Mouse (Mus musculus) megakaryocyte-erythroid progenitor cell, adult 5-6 weeks (primary cell): ENCODE measurements around the gene Spty2d1. TPM values are rescaled to one million over a fixed set of nuclear protein-coding genes. Genes with fewer than 3 reads are reported as not detected.

ENCODE experiments used
- ATAC-seq: replicated peaks from 2 replicates; pipeline ENCODE4 v1.8.0; 2016; ENCODE audit warnings: mild to moderate bottlenecking, inconsistent platforms; ENCODE audit not compliant: severe bottlenecking, poor library complexity, low FRiP score, low TSS enrichment
- total RNA-seq, 2 experiments: library from RNA; stranded (forward) in 1 of 2; stranded (reverse) in 1 of 2; fragments of 200-1000, 215-1000 nt in 1 of 2; fragments of >200 nt in 1 of 2; fragmentation: Nextera tagmentation in 1 of 2; gene quantifications; 2 replicates each; pipeline ENCODE4 v1.2.3; 2014 to 2017

The Spty2d1 gene
- total RNA-seq, 2 experiments from 2014 or later, result 14.8 to 33.4 TPM

DNA sequence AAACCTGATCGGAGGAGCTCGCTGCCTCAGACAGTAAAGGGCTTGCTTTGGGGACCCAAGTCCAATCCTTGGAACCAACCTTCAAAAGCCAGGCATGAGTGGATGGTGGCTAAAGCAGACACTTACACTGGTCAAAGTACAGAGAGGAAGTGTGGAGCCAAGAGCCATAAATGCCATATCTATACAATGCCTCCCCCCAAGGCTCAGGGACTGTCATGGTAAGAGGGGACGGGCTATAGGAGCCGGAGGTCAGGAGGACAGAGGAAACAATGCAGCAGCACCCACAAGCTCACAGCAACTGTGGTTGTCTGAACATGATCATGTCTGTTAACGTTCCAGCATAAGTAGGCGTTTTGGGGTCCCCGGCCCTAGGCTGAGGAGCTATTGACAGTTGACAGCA, 16.2 kb upstream of the Spty2d1 start:
- no peak for ATAC-seq

DNA sequence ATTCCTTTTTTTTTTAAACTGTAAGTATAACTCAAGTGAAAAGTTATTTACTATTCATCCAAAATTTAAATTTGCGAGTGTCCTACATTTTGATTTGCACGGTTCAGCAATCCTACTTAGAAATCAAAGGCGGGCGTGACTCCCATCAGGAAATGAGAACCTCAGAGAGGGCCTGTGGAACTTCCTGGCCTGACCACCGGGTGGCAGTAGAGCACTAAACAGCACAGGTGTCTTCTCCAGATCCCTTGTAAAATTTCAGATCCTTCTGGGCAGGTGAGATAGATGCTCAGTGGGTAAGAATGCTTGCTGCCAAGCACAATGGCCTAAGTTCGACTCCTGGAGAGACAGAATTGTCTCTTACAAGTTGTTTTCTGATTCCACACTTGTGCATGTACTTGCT, 15.3 kb upstream of the Spty2d1 start:
- ATAC-seq, result peak; percentile 80

DNA sequence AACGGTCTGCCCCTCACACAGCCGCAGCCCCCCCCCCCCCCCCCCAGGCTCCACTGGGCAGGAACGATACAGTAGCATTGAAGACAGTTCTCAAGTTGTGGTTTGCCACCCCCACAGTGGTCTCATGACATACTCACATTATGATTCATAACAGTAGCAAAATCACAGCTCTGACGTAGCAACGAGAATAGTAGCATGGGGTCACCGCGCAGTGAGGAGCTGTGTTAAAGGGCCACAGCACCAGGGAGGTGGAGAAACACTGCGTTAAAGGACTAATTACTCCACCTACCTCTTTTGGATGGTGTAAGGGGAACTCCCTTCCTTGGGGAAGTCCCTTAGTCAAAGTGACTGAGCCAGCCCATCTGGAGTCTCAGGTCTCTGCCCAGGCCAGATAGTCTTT, 14.3 kb upstream of the Spty2d1 start:
- ATAC-seq, result peak; percentile 51; the same call in 1 of the 2 replicates

DNA sequence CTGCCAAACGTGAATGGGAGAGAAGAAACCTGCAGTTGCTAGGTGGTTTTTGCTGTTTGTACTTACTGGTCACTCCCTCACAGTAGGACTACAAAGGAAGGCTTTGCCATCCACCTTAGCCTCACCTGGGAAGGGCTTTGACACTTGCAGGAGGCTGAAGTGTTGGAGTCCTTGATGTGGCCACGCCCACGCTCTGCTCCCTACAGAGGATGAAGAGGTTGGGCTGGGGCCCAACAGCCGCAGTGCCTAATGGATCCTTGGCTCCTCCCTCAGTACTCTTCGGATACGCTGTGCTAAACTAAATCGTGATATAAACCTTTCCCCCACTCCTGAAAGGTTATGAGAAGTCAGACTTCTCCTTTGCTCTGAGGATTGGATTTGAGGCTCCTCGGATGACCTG, 12.7 kb upstream of the Spty2d1 start:
- no peak for ATAC-seq

DNA sequence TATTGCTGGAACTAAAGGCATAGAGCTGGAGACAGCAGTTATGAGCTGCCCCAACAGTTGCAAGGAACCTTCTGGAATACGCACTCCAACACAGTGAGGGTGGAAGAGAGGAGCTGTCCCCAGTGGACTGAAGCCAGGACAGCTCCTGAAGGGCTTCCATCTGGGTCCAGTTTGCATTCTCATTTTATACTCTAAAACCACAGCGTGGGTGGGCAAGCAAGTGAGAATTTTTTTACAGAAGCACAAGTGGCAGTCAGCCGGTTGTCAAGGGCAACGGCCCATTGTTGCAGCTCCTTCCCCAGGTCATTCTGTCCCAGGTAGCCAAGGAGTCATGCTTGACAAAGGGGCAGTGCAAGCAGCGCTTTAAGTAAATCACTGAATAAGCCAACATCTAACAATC, 11.4 kb upstream of the Spty2d1 start:
- ATAC-seq, result no peak

DNA sequence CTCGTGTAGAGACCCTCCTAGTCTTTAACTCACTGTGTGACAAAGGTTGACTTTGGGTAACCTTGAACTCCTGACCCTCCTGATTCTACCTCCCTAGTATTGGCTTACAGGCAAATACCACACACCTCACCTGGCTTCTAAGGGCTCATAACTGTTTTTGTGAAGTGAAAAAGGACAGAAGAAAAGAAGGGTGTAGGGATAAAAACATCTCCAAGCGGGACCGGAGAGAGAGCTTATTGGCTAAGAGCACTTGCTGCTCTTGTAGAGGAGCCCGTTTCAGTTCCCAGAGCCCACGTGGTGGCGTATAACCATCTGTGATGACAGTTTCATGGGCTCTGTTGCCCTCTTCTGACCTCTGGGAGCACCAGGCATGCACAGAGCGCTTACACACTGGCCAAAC, 8.9 kb upstream of the Spty2d1 start:
- ATAC-seq, result no peak

DNA sequence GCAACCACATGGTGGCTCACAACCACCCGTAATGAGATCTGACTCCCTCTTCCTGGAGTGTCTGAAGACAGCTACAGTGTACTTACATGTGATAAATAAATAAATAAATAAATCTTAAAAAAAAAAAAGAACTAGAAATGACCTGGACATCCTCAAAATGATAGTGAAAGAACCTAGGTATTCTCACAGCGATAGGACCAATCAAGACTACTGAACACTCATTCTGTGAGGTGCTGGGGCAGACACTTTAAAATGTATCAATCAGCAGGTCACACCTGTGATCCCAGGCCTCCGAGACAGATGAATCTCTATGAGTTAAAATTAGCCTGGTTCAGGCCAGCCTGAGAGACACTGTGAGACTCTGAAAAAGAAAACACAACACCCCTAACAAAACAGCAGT, 8.4 kb upstream of the Spty2d1 start:
- ATAC-seq, result no peak

DNA sequence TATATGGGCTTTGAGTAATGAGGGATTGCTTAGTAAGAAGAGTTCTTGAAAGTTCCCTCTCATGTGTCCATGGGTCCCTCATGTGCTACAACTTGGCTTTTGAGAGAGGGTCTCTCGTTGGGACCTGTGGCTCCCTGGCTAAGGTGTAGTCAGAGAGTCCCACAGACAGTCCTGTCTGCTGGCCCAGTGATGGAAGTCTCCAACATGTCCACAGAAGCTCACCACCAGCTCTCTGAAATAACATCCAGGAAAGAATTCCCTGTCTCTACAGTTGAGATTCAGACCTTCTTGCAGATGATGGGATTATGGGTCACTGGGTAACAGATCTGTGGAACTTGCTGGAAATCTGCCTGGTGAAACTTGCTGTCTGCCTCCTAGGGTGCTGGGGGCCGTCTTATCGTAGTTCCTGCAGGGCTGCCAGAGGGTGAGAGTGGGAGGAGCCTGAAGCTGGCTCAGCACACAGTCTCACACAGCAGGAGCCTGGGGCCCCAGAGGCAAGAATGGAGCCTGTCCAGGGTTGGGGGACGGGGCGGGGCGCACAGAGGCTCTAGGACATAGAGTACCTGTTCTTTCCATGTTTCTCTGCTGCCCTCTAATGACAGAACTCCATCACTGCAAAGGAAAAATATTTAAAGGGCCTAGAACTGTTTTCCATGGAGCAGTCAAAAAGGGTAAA, 7.3 kb upstream of the Spty2d1 start:
- ATAC-seq, result peak; percentile 100

DNA sequence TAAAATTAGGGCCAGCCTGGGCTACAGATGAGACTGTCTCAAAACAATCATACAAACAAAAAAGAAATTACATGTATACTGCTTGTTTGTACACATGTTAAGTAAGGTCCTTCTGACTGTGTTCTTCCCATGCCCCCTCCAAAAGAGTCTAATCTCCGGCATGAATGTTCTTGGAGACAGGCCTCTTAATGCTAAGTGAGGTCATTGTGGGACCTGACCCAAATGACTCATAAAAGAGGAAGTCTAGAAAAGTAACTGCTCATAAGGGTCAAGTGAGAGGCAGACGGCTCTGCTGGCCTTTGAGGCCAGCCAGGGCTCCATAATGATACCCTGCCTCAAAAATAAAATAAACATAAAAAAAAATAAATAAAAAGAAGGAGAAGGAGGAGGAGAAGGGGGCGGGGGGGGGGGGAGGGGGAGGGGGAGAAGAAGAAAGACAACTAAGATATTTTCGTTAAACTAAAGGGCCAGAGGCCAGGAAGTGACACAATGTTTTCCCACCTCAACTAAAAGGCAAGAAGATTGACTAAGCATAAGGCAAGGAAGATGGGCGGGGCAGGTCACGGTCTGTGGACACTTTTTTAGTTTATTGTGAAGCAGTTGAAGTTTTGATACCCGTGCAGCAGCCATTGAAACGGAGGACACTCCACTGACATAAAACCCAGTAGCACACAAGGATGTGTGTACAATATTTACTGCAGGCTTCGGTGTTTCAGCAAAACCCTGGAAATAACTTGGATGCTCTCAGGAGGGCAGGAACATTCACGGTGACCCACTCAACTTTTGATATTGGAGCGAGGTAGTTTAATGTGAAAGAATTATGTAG, 6.6 kb upstream of the Spty2d1 start:
- peak; percentile 13; the same call in 1 of the 2 replicates for ATAC-seq

DNA sequence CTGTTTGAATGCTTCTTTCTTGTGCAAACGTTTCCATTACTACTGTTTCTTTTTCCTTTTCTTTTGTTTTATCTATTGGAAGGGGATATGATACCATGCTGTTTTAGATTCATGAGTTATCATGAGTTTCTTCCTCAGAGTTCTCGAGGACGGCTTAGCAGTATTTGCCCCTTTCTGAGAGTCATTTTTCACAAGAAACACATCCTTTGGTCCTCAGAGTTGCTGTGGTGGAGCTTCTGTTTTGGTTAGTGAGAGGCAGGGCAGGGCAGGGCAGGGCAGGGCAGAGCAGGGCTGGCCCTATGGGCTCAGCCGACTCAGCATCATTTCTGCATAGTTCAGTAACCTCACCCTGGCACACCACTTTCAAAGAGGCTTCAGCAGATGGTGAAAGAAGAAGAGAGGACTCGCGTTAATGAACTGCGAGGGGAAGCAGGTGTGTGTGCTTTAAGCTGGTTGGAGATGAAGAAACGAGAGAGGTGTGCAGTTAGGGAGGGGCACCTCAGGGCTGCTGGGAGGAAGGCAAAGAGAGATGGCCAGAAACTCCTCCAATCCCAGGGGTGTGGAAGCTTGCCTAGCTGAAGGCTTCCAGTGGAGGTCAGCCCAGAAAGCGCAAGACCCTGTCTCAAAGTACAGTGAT, 5.0 kb upstream of the Spty2d1 start:
- no peak for ATAC-seq

DNA sequence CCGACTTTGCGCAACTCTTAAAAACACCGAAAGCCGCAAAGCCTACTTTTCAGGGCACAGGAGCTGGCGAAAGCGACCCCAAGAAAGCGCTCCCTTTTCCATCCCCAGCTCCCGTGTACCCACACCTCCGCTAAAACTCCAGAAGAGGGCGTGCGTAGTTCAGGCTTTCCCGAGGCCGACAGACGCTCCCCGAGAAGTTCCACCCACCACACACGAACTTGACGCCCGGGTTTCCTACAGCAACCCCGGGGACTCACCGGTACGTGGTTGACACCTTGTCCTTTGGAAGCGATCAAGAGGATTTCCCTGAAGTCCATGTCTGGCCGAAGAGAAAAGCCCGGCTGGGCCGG, 418 bp downstream of the Spty2d1 start:
- ATAC-seq, result peak; percentile 69

DNA sequence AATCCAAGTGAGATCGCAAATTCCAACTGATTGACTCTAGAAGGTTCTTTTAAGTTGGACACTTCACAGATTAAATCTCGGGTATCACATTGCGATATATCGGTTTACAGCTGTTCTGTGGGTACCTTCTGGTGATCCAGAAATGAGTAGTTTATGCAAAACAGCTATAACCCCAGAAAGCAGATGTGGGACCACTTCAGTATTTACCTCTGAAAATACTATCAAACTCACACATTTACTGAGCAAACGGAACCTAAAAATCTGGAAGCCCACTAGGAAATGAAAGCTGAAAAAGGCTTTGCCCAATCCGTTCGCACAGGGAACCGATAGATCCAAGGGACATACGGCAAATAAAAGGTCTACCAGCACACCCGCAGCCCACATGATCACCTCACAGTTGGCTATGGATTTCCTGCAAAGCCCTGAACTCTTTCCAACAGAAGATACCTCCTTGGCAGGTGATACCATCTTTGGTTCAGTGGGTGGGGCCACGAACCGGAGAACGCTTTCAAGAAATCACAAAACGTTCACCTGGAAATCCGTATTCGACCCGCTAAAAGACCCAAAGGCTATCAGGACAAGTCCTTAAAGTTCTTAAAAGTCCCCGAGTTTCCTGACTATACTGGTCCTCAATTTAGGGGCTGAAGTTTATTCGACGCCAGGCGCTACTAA, 966 bp downstream of the Spty2d1 start:
- 0 out of 2 replicates have a peak, but pooled peaks have one; percentile 9 for ATAC-seq

DNA sequence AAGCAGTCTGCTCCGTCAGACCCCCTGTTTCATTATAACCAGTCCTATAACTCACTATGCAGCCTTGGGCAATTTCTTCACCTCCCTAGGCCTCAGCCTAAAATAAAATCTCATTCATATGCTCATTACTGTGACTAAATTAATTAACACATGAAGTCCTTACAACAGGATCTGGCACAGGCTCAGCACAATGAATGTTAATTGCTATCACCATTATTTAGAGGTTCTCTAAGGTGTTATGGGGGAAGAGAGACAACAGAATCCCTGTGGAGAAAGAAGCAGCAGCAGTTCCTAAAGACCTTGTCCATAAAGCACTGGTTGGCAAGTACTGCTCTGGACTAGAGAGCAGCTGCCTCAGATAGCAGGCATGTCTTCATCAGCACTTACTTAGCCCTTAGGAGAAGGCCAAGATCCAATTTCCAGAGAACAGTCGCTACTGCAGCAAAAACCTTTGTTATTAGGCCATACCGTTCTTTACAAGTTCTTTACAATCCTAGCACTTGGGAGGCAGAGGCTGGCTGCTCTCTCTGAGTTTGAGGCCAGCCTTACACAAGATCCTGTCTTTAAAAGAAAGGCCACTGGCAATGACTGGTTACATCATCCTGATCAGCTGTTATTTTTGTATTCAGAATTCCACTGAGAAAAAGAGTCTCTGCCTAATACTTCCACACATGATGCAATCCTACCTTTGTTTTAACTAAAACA, 4.6 kb downstream of the Spty2d1 start:
- no peak for ATAC-seq

DNA sequence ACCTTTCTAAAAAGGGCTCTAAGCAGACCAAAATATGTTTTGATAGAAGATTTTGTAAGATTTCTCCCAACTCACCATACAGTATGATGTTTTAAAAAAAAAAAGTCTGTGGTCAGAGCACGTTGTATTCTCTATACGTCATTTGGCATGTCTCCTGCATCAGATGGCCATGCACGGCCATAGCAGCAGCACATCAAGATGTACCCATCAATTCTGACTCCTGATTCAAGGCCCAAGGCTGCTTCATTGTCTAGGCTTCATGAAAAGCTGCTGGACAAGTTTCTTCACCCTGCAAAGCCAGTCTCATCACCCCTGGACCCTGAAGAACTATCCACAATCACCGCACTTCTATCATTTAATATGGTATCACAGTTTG, 6.3 kb downstream of the Spty2d1 start:
- ATAC-seq, result no peak

DNA sequence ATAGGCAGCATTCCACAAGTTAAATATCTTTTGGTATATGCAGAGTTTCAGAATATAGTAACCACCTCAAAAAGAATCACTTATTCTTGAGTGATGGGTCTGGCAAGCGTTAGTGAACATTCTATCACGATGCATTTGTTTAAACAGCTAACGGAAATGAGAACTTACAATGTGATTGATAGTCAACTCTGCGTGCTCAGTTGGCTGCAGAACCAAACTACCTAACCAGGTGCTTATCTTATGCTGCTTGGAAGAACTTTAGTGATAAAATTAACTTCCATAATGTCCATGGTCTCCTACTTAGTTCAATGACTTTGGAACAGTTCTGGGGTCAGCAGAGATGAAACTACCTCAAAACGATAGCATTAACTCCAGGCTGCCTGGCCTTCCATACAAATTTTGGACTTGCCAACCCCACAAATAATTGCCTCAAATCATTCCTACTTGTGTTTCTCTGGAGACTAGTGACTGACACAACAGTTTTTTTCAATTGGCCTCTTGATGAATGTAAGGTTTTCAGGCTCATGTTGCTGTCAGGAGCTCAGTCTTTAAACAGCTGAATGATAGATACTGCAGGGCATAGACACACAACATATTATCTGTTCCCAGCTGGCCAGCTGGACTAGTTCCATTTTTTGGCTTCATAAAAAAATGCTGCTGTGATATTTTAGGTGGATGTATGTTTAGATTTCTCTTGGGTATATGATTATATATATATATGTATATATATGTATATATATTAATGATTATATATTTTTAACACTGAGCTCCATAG, 6.9 kb downstream of the Spty2d1 start:
- no peak for ATAC-seq

DNA sequence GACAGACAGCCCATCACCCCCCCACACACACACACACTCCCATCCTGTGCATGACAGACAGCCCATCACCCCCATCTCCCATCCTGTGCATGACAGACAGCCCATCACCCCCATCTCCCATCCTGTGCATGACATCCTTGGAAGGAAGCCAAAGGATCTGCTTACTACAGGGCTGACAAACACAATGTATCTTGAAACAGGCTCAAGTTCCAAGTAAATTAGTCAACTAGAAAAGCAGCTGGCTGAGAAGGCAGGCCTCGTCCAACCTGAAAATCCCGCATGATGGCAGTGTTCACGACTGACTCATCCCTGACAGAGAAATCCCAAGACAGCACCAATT, 7.6 kb downstream of the Spty2d1 start:
- ATAC-seq, result no peak

DNA sequence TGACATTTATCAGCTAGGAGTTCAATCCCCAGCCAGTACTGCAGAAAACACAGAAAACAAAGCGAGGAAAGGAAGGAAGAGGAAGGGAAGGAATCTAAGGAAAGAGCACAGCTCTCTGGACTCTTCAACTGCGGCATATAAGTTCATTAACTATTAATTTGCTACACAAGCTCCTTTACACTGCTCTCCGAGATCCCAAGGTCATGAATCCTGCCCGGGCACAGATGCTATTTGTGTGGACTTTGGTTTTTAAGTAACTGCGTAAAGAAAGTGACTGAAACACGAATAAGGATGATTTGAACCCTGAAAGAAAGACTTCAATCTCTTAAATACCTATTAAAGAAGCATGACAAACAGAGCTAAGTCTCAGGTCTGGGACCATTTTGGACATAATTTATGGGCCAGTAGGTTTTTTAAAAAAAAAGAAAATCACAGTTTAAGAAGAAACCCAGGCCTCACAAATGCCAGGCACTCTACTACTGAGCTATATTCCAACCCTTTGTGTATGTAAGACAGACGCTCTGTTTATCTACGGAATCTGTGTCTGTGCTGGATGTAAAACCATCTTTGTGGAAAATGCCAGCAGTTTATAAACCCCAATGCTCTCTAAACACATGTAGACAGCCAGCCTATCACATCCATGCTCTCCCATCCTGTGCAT, 8.1 kb downstream of the Spty2d1 start:
- no peak for ATAC-seq

DNA sequence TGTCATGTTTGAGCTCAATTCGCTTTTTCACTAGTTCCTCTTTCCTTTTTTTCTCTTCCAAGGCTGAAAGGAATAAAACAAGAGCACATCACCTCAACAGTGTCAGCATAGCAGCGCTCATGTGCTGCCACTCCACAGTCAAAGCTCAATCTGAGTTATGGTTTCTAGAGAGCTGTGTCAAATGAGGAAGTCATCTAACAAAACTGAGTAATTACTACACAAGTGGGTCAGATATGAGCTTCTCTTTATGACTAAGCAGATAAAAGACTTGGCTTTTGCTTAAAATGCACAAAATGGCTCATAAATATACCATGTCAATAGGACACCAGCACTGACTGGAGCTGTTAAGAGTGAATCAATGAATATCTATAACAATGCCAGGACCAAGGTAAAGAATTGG, 9.3 kb downstream of the Spty2d1 start:
- no peak for ATAC-seq
